Mouse (Mus musculus) hindbrain, embryonic 12.5 days (tissue): ENCODE data around the gene Wbp1l. TPM values are rescaled to one million over a fixed set of nuclear protein-coding genes. Genes with fewer than 3 reads are reported as not detected.

ENCODE experiments used
- ATAC-seq: fragments of 200-750 bp; cut with Nextera tagmentation; 2 replicates; pipeline ENCODE4 v1.8.0; 2017; ENCODE audit warnings: moderate TSS enrichment; ENCODE audit not compliant: low FRiP score
- H3K27ac ChIP-seq: fragments of 300-500 bp; sonication (generic); 2 replicates; pipeline ENCODE4 v1.5.1; 2016; ENCODE audit warnings: mild to moderate bottlenecking
- H3K27me3 ChIP-seq: fragments of 300-500 bp; sonication (generic); 2 replicates; pipeline ENCODE4 v1.6.1; 2016; ENCODE audit warnings: mild to moderate bottlenecking
- H3K36me3 ChIP-seq: fragments of 300-500 bp; sonication (generic); 2 replicates; pipeline ENCODE4 v1.6.1; 2016; ENCODE audit warnings: mild to moderate bottlenecking
- H3K4me1 ChIP-seq: fragments of 300-500 bp; sonication (generic); 2 replicates; pipeline ENCODE4 v1.6.1; 2016
- H3K4me2 ChIP-seq: fragments of 300-500 bp; sonication (generic); replicated peaks from 2 replicates; pipeline ENCODE4 v1.6.1; 2016; ENCODE audit warnings: mild to moderate bottlenecking
- H3K4me3 ChIP-seq: fragments of 300-500 bp; sonication (generic); 2 replicates; pipeline ENCODE4 v1.5.1; 2016; ENCODE audit warnings: mild to moderate bottlenecking
- H3K9ac ChIP-seq: fragments of 300-500 bp; sonication (generic); 2 replicates; pipeline ENCODE4 v1.6.1; 2016; ENCODE audit warnings: mild to moderate bottlenecking, moderate library complexity
- H3K9me3 ChIP-seq: fragments of 300-500 bp; sonication (generic); replicated peaks from 2 replicates; pipeline ENCODE4 v1.6.1; 2016; ENCODE audit warnings: mild to moderate bottlenecking
- WGBS: fragments of 180-500 bp; shearing (Covaris S2); methylation state at CpG from one replicate; pipeline ENCODE4 v1.1.7; 2016; 5-methylcytosine and 5-hydroxymethylcytosine counted together
- polyA plus RNA-seq: library from polyadenylated mRNA; unstranded; fragments of >200 nt; fragmentation: Nextera tagmentation; extraction: Ambion mirVana; gene quantifications from 2 replicates; pipeline ENCODE4 v1.2.1, GENCODE M21; 2016

The Wbp1l gene
- polyA plus RNA-seq, 1 experiment from 2014 or later: 54.6 TPM

- H3K4me1 ChIP-seq: peaks cover 20% of the 10 kb centered on the region
- 90% methylated on average over 4 of the region's 4 CpGs for WGBS
- H3K4me2 ChIP-seq: no peak overlapping the region
- no peaks in the 10 kb centered on the region for H3K27me3 ChIP-seq
- no peak overlapping the region for H3K27ac ChIP-seq
- no peak overlapping the region for H3K4me3 ChIP-seq
- no peaks in the 10 kb centered on the region for H3K9me3 ChIP-seq
- no peak overlapping the region for H3K9ac ChIP-seq
- no peak for ATAC-seq
- peaks cover 19% of the 10 kb centered on the region for H3K36me3 ChIP-seq
Measured at GRCm38 (mm10) chr19:46602406-46602805, 3.5 kb downstream of the Wbp1l start.

- 95% methylated on average over 13 of the region's 13 CpGs for WGBS
- Histone ChIP-seq H3K27me3 (no peaks in the 10 kb centered on the region), H3K9me3 (no peaks in the 10 kb centered on the region), H3K9ac (no peak overlapping the region), H3K36me3 (peaks cover 40% of the 10 kb centered on the region), H3K27ac (no peak overlapping the region), H3K4me3 (no peak overlapping the region), H3K4me2 (no peak overlapping the region), H3K4me1 (no peaks in the 10 kb centered on the region)
- ATAC-seq: no peak
Measured at GRCm38 (mm10) chr19:46606718-46607117, 7.8 kb downstream of the Wbp1l start.

- Histone ChIP-seq H3K4me2 (no peak overlapping the region), H3K4me3 (no peak overlapping the region), H3K4me1 (no peaks in the 10 kb centered on the region), H3K27ac (no peak overlapping the region), H3K9ac (no peak overlapping the region), H3K36me3 (peaks cover 40% of the 10 kb centered on the region), H3K9me3 (no peaks in the 10 kb centered on the region), H3K27me3 (no peaks in the 10 kb centered on the region)
- 68% methylated on average over 7 of the region's 7 CpGs for WGBS
- no peak for ATAC-seq
Measured at GRCm38 (mm10) chr19:46607424-46607823, 8.5 kb downstream of the Wbp1l start.

- Histone ChIP-seq H3K4me1 (no peaks in the 10 kb centered on the region), H3K4me3 (no peak overlapping the region), H3K9me3 (no peaks in the 10 kb centered on the region), H3K36me3 (peaks cover 40% of the 10 kb centered on the region), H3K27ac (no peak overlapping the region), H3K27me3 (no peaks in the 10 kb centered on the region), H3K9ac (no peak overlapping the region), H3K4me2 (no peak overlapping the region)
- no peak for ATAC-seq
- 98% methylated on average over 7 of the region's 7 CpGs for WGBS
Measured at GRCm38 (mm10) chr19:46608158-46608557, 9.3 kb downstream of the Wbp1l start.

- peaks cover 35% of the 10 kb centered on the region for H3K4me1 ChIP-seq
- no peak overlapping the region for H3K9ac ChIP-seq
- 92% methylated on average over 11 of the region's 11 CpGs for WGBS
- no peak for ATAC-seq
- H3K27me3 ChIP-seq: no peaks in the 10 kb centered on the region
- no peak overlapping the region for H3K4me2 ChIP-seq
- no peak overlapping the region for H3K27ac ChIP-seq
- peaks cover 18% of the 10 kb centered on the region; the same call in 1 of the 2 replicates for H3K36me3 ChIP-seq
- no peak overlapping the region for H3K4me3 ChIP-seq
- H3K9me3 ChIP-seq: no peaks in the 10 kb centered on the region
Measured at GRCm38 (mm10) chr19:46616378-46616777, 17.5 kb downstream of the Wbp1l start.

- Histone ChIP-seq H3K9ac (no peak overlapping the region), H3K9me3 (no peaks in the 10 kb centered on the region), H3K4me2 (no peak overlapping the region), H3K27me3 (no peaks in the 10 kb centered on the region), H3K4me3 (no peak overlapping the region), H3K27ac (no peak overlapping the region), H3K36me3 (peaks cover 18% of the 10 kb centered on the region; the same call in 1 of the 2 replicates), H3K4me1 (peaks cover 45% of the 10 kb centered on the region)
- 91% methylated on average over 8 of the region's 8 CpGs for WGBS
- no peak for ATAC-seq
Measured at GRCm38 (mm10) chr19:46617361-46617760, 18.5 kb downstream of the Wbp1l start.

GRCm38 (mm10) chr19:46618322-46618721 is 19.4 kb downstream of the Wbp1l start:
- H3K27ac ChIP-seq: peak overlapping the region; percentile 57; the same call in 1 of the 2 replicates
- H3K4me3 ChIP-seq: no peak overlapping the region
- H3K4me1 ChIP-seq: peaks cover 55% of the 10 kb centered on the region
- no peak overlapping the region for H3K9ac ChIP-seq
- no peak overlapping the region for H3K4me2 ChIP-seq
- ATAC-seq: no peak
- WGBS: 55% methylated on average over 9 of the region's 9 CpGs
- no peaks in the 10 kb centered on the region for H3K9me3 ChIP-seq
- H3K36me3 ChIP-seq: peaks cover 15% of the 10 kb centered on the region; the same call in 1 of the 2 replicates
- H3K27me3 ChIP-seq: no peaks in the 10 kb centered on the region

GRCm38 (mm10) chr19:46619001-46619400 is 20.1 kb downstream of the Wbp1l start:
- Histone ChIP-seq H3K4me2 (no peak overlapping the region), H3K4me1 (peaks cover 61% of the 10 kb centered on the region), H3K27ac (no peak overlapping the region), H3K27me3 (no peaks in the 10 kb centered on the region), H3K9ac (no peak overlapping the region), H3K4me3 (no peak overlapping the region), H3K36me3 (peaks cover 8% of the 10 kb centered on the region; the same call in 1 of the 2 replicates), H3K9me3 (no peaks in the 10 kb centered on the region)
- 84% methylated on average over 19 of the region's 19 CpGs for WGBS
- ATAC-seq: no peak

- Histone ChIP-seq H3K4me2 (no peak overlapping the region), H3K4me1 (peaks cover 66% of the 10 kb centered on the region), H3K9ac (no peak overlapping the region), H3K27ac (peak overlapping the region; percentile 24; the same call in 1 of the 2 replicates), H3K36me3 (0 out of 2 replicates have a peak, but pooled peaks cover 4% of the 10 kb centered on the region), H3K9me3 (no peaks in the 10 kb centered on the region), H3K4me3 (no peak overlapping the region), H3K27me3 (no peaks in the 10 kb centered on the region)
- 97% methylated on average over 6 of the region's 6 CpGs for WGBS
- no peak for ATAC-seq
Measured at GRCm38 (mm10) chr19:46619518-46619917, 20.6 kb downstream of the Wbp1l start.

- Histone ChIP-seq H3K9ac (no peak overlapping the region), H3K9me3 (no peaks in the 10 kb centered on the region), H3K4me2 (no peak overlapping the region), H3K27ac (peak overlapping the region; percentile 24), H3K27me3 (no peaks in the 10 kb centered on the region), H3K4me3 (no peak overlapping the region), H3K4me1 (peaks cover 73% of the 10 kb centered on the region), H3K36me3 (peaks cover 3% of the 10 kb centered on the region; the same call in 1 of the 2 replicates)
- ATAC-seq: no peak
- WGBS: 77% methylated on average over 14 of the region's 14 CpGs
Measured at GRCm38 (mm10) chr19:46620016-46620808, 21.3 kb downstream of the Wbp1l start.

- 47% methylated on average over 19 of the region's 19 CpGs for WGBS
- H3K4me1 ChIP-seq: peaks cover 77% of the 10 kb centered on the region
- no peak for ATAC-seq
- H3K4me3 ChIP-seq: no peak overlapping the region
- H3K4me2 ChIP-seq: no peak overlapping the region
- no peak overlapping the region for H3K9ac ChIP-seq
- H3K36me3 ChIP-seq: peaks cover 6% of the 10 kb centered on the region; the same call in 1 of the 2 replicates
- H3K27ac ChIP-seq: peak overlapping the region; percentile 58
- H3K27me3 ChIP-seq: no peaks in the 10 kb centered on the region
- no peaks in the 10 kb centered on the region for H3K9me3 ChIP-seq
Measured at GRCm38 (mm10) chr19:46621236-46622183, 22.6 kb downstream of the Wbp1l start.

- H3K4me3 ChIP-seq: peak overlapping the region; percentile 18
- ATAC-seq: no peak; the same call in 1 of the 2 replicates
- peaks cover 6% of the 10 kb centered on the region; the same call in 1 of the 2 replicates for H3K36me3 ChIP-seq
- peak overlapping the region; percentile 43; the same call in 1 of the 2 replicates for H3K9ac ChIP-seq
- WGBS: 34% methylated on average over 12 of the region's 12 CpGs
- no peaks in the 10 kb centered on the region for H3K27me3 ChIP-seq
- peaks cover 77% of the 10 kb centered on the region for H3K4me1 ChIP-seq
- H3K9me3 ChIP-seq: no peaks in the 10 kb centered on the region
- peak overlapping the region; percentile 51 for H3K4me2 ChIP-seq
- peak overlapping the region; percentile 58 for H3K27ac ChIP-seq
Measured at GRCm38 (mm10) chr19:46622659-46623193, 23.8 kb downstream of the Wbp1l start.
